Mouse (Mus musculus): Measurements from ENCODE around the gene Oas1a. TPM values are rescaled to one million over a fixed set of nuclear protein-coding genes. Genes with fewer than 3 reads are reported as not detected.

The Oas1a gene
- total RNA-seq, 1 experiment from 2014 or later = 0.52 TPM

Small RNA genes within 50 kb of the gene (microRNA-seq; reads per million reads assigned to microRNA genes)
- 0 reads per million in 2 experiments for gene Gm22907

Other genes starting within 250 kb of the Oas1a start
- gene Dtx1, start 195.6 kb downstream of the Oas1a start, total RNA-seq (2021) = 7.3 and 8.0 TPM in 2 replicates
- 0.08 and 0.30 TPM in 2 replicates for gene Oas2, start 157.7 kb downstream of the Oas1a start, total RNA-seq (2021)
- gene Oas3, start 129.9 kb downstream of the Oas1a start, total RNA-seq (2021) = 0.22 and 0.41 TPM in 2 replicates
- not detected in 2 replicates for gene Oas1e, start 112.0 kb downstream of the Oas1a start, total RNA-seq (2021)
- gene Oas1c, start 95.0 kb downstream of the Oas1a start, total RNA-seq (2021) = 0.89 and 1.8 TPM in 2 replicates
- not detected in 2 replicates for gene Oas1f, start 60.2 kb downstream of the Oas1a start, total RNA-seq (2021)
- not detected in 2 replicates for gene Oas1h, start 46.1 kb downstream of the Oas1a start, total RNA-seq (2021)
- not detected in 2 replicates for gene Oas1g, start 19.9 kb downstream of the Oas1a start, total RNA-seq (2021)
- not detected in 2 replicates for gene Oas1d, start 7.0 kb upstream of the Oas1a start, total RNA-seq (2021)
- 2.7 and 3.0 TPM in 2 replicates for gene Rph3a, start 102.6 kb upstream of the Oas1a start, total RNA-seq (2021)

Measured in adrenal gland, postnatal 14 days (tissue).